Mouse (Mus musculus): ENCODE measurements around the gene Kcnj11.
A peak's percentile ranks its signal among the peaks of the same experiment; 100 is the strongest.

The Kcnj11 gene

GRCm38 (mm10) chr7:46103771-46104170 lies 3.2 kb upstream of the Kcnj11 start:
- no peak for DNase-seq

DNA sequence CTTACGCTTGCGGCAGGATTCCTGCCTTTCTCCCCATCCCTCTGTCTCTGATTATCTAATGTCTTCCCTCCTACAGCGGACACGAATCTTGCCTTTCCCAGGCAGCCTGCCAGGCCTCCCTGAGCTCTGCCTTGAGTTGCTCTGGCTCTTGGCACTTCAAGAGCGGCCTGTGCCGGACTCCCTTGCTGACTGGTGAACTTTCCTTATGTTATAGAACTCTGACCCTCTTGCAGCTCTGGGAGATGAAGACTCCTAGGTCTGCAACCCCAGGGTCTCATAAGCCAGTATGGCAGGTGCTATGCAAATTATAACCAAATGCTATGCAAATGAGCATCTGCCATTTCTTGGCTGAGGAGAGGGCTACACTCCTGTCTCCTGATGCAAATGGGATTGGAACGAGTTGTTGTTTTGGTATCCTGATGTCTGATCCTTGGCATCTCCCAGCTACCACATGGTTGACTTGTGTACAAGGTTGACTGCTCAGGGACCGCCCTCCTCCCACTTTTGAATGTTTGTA lies 2.6 kb upstream of the Kcnj11 start:
- peak; percentile 63 to 66 for DNase-seq

DNA sequence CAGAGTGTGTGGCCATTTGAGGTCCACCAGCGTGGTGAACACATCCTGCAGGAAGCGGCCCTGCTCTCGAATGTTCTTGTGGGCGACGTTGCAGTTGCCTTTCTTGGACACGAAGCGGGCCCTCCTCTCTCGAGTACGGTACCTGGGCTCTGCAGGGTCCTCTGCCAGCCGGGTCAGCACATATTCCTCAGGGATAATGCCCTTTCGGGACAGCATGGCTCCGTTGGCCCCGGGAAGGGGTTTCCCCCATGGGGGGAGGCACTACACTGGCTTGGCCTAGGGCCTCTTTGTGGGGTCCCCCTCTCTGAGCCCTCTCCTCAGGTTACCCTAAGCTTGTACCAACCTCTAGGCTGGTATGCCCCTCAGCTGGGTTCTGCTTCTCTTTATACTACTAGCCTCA lies 882 bp downstream of the Kcnj11 start:
- peak; percentile 28 to 56 for DNase-seq

DNA sequence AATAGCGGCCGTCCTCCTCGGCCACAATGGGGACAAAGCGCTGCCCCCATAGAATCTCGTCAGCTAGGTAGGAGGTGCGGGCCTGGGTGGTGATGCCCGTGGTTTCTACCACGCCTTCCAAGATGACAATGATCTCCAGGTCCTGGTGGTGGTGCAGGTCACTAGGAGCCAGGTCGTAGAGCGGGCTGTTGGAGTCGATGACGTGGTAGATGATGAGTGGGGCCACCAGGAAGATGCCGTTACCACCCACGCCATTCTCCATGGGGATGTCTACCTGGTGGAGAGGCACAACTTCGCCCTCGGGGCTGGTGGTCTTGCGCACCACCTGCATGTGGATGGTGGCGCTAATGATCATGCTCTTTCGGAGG lies 1.7 kb downstream of the Kcnj11 start:
- peak in 1 of 2 experiments; percentile 54 for DNase-seq

DNA sequence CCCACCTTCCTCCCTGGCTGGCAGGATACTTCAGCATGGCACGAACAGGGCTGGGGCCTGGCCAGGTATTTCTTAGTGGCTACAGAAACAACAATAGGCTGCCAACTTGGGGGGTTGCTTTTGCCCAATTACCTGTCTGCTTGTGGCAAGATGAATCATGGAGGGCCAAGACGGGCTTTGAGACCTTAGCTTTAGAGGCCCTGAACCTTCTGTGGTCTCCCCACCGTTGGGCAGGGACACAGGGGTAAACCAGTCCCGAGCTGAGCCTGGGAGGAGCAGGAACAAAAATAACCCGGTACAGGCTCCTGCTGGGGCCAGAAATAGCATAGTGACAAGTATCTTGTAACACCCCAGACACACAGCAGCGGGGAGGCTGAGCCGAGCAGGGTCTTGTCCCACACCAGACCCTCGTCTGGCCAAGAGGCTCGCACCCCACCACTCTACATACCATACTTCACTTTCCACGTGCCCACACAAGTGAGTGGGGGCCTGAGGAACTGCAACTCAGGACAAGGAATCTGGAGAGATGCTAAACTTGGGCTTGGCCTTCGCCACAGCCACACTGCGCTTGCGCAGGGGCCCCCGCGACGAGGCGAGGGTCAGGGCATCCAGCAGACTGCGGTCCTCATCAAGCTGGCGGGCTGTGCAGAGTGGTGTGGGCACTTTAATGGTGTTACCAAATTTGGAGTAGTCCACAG lies 2.2 kb downstream of the Kcnj11 start:
- peak; percentile 64 to 71 for DNase-seq

DNA sequence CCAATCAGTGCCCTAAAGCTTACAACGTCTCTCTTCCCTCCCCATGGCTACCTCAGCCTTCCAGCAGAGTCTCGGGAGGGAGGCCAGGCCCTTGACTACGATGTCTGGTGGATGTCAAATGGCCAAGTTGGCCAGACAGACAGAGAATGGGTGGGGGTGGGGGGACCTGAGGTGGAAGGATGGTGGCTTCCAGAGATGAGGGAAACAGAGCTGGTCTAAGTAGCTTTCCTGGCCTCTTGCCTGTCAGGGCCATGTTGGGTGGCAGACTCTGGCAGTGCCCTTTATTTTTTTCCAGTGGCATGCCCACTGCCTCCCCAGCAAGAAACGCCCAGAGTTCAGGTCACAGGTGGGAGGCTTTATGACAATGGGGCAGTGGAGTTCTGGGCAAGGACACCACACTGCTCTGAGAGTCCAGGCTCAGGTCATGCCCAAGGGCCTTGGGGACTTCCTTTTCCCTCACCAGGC lies 3.2 kb downstream of the Kcnj11 start:
- peak; percentile 37 to 44 for DNase-seq

GRCm38 (mm10) chr7:46096136-46096535 lies 4.4 kb downstream of the Kcnj11 start:
- DNase-seq: peak; percentile 71 to 83

GRCm38 (mm10) chr7:46092803-46093202 lies 7.8 kb downstream of the Kcnj11 start:
- no peak for DNase-seq

- no peak for DNase-seq
Observed at GRCm38 (mm10) chr7:46088241-46088640, 12.3 kb downstream of the Kcnj11 start.

DNA sequence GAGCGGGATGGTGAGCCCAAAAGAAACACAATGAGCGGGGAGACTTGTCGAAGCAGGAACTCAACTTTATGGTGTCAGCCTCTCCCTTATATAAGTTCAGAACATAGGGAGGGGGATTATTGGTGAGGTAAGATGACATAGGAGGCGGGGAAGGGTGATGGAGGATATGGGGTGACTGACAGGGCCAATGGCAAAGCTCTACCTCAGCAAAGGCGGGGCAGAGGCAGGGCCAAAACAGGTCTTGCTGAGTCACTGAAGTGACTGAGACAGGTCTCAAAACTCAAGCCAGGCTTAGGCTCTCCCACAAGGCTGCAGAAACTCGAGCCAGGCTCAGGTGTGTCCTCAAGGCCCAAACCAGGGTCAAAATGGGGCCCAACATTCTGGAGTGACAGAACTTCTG lies 14.2 kb downstream of the Kcnj11 start:
- no peak for DNase-seq

DNA sequence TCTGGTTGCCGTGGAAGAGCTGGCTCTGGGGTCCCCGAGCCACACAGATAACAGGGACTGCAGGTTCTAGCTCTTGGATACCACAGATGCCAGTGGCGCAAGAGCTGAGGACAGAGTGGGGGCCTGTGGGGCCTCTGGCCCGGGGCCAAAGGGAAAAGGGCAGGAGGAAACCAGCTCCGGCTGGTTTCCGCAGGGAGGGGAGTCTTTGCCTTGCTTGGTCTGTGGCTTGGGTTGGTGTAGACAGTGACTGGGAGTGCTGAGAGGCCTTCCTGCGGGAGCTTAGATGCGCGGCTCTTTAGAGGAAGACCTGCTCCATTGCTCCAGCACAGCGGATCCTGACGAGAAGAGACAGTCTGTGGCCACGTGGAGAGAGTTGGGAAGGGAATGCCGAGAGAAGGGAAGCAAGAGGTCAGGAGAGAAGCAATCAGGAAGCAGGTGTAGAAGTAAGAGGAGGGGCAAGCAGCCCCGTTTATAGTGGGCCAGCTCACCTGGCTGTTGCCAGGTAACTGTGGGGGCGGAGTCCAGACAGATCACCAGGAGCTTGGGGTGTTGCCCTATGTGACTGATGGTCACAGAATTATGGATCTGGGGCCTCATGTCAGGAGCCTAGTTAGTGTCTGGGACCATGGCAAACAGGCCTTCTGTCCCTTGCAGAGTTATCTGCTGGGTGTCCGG lies 15.6 kb downstream of the Kcnj11 start:
- DNase-seq: no peak

DNA sequence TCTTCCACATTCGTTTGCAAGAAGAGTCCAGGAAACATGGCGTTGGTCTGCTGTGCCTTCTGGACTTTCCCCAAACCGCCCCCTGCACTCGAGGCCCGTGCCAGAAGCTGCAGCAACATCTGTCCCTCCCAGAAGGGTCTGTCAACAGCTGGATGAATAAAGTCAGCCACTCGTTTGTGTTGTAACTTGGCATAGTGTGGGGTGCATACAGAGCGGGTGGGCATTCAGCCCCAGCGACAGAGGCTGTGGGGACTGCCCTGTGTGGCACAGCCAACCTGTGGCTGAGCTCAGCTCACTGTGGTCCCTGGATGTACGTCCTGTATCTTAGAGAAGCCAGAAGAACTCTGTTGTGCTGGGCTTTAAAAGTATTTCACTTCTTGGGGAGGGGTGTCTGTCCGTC lies 16.5 kb downstream of the Kcnj11 start:
- DNase-seq: no peak

- DNase-seq: no peak
Observed at GRCm38 (mm10) chr7:46077675-46078074, 22.9 kb downstream of the Kcnj11 start.

GRCm38 (mm10) chr7:46076844-46077243 lies 23.7 kb downstream of the Kcnj11 start:
- DNase-seq: no peak

DNA sequence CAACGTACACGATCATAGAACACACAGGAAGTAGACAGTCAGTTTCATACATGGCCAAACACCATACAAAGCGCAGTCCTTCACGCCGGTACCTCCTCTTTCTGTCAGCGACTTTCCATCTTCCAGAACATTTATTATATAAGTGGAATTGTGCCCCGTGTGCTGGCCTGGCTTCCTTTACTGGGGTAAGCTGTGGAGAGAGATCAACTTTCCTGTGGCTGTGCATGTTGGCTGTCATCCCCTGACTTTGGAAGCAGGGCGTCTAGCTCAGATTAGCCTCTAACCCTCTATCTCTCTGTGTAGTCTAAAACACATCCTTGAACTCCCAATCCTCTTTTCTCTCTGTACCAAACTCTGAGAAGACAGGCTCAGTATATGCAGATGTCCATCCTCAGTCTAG lies 31.7 kb downstream of the Kcnj11 start:
- no peak for DNase-seq

DNA sequence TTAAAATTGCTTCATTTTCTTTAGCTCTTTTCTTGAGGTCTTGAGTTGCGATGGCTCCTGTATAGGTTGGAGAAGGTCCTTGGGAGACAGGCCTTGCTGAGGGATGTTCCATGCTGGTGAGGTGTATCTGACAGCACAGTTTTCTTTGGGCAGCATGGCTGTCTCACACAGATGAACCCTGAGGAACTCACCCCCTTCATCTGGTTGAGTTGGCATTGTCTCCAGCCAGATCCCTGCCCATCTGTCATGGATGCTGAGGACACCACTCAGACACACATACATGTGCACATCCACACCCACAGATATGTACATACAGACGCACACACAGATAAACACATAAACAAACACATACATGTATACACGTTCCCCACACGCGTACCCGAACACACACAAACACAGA lies 37.3 kb downstream of the Kcnj11 start:
- no peak for DNase-seq

- DNase-seq: no peak
Observed at GRCm38 (mm10) chr7:46061614-46062013, 39.0 kb downstream of the Kcnj11 start.

DNA sequence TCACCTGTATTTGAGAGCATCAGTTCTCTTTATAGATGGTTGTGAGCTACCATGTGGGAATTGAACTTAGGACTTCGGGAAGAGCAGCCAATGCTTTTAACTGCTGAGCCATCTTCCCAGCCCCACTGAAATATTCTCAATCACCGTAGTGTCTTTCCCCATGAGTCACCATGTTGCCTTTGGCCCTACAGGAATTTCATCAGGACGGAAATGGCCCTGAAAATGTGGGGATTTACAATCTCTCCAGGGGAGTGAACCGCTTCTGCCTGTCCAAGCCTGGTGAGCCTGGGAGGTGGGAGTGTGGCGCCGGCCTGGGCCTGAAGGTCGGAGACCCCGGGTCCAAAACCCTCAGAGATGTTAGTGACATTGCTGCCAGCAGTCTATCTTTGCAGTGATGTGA lies 39.9 kb downstream of the Kcnj11 start:
- no peak for DNase-seq

DNA sequence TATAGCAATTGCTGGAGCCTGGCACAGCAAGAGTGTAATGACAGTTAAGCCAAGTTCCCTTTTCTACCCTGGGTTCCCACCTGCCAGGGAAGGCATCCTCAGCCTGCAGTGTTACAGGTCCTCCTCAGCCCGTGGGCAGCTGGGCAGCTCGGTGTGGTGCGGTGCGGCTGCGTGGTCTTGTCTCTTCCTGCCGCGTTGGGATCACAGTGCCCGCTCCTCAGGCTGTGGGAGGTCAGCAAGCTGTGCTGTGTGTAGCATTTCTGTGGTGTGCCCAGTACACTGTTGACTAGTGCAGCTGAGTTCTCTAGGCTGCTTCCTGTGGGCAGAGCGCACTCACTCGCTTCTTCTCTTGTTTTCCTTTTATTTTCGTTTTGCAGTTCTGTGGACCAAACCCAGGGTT lies 41.7 kb downstream of the Kcnj11 start:
- no peak for DNase-seq

DNA sequence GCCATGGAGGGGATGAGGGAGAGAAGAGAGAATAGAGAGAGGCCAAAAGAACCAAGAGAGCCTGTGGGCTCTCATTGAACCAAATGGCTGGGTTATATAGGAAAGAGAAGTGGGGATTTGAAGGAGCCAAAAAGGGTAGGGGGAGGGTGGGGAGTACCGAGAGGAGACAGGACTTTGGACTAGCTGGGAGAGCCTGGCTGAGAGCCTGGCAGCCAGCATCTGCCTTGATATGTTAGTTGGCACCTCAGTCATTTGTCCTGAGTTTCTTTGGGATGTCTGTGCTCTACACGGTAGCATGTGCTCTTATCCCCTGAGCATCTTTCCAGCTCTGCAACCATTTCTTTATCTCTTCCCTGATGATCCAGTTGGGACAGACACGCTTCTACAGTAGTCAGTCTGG lies 47.0 kb downstream of the Kcnj11 start:
- DNase-seq: no peak

GRCm38 (mm10) chr7:46052161-46052821 lies 48.3 kb downstream of the Kcnj11 start:
- DNase-seq: peak; percentile 30 to 42

- no peak for DNase-seq
Observed at GRCm38 (mm10) chr7:46049981-46050380, 50.6 kb downstream of the Kcnj11 start.

GRCm38 (mm10) chr7:46047873-46048562 lies 52.5 kb downstream of the Kcnj11 start:
- no peak for DNase-seq

Measured in cerebellum, adult 18-20 months (tissue).